Mouse (Mus musculus) hindlimb bud, embryonic 11.5 days (tissue): ENCODE measurements around the gene Naa80.

Source experiments
- DNase-seq: peaks from one replicate; pipeline ENCODE4 v3.0.0-alpha.2; 2012; ENCODE audit warnings: low read depth, low spot score; ENCODE audit errors: extremely low spot score

Gene Naa80

DNA sequence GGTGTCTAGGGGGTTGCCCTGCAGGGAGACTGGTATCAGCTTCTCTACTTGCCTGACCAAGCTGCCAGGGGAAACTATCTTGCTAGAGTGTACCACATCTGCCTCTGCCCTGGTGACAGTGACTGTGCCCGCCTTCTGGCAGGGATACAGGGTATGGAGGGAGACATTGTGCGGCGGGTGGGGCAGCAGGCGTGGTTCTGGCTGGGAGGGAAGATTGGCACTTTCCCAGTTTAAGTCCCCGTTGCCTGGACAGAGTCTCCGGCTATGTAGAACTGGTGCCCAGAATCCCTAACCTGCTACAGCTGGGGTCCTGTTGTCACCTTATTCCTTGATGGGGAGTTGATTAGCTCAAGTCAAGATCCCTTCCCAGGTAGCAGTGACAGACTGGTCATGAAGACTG is 53.8 kb downstream of the Naa80 start:
- no peak for DNase-seq

DNA sequence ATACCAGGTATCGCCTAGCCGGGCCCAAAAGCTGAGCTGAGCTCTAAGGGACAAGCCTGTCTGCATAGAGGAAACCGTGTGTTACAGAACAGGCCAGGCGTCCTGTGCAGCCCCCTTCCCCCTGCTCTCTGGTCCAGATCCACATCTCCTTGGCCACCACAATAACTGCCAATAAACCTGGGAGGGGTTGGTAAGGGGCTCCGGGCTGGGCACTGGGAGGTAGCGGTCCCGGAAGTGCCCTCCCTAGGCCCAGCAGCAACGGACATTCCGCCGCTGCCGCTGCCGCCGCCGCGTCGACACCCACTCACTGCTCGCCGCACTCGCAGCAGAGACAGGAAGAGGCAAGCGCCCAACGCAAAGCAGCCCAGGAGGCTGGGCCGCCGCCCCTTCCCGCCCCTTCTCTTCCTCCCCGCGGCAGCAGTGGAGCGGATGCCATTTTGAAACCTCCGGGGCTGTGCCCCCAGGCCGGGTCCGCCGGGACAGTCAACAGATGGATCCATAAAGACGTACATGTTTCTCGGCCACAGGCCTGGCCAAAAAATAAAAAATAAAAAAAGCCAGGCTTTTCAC is 54.5 kb downstream of the Naa80 start:
- DNase-seq, result no peak
